Mouse (Mus musculus) liver, embryonic 14.5 days (tissue): ENCODE data around the gene Chrm4.

ENCODE experiments used
- CTCF ChIP-seq: IDR thresholded peaks from 2 replicates; pipeline ENCODE4 v1.5.1; 2016; ENCODE audit warnings: antibody characterized with exemption, low read depth, control low read depth
- EP300 ChIP-seq: IDR thresholded peaks from 2 replicates; pipeline ENCODE4 v1.6.1; 2016; ENCODE audit warnings: antibody characterized with exemption, low read depth

GRCm38 (mm10) chr2:91973416-91974135 is 46.5 kb downstream of the Chrm4 start:
- TF ChIP-seq CTCF (no peak), EP300 (no peak)
